Mouse (Mus musculus) natural killer cell, adult 2 months (primary cell): ENCODE data around the gene Pxdc1.

Source experiments
- DNase-seq, 2 experiments: peaks; one replicate each; pipeline ENCODE4 v3.0.0; 2022; ENCODE audit warnings: low spot score in 2 of 2

Gene Pxdc1

GRCm38 (mm10) chr13:34651474-34651991 lies 1.8 kb downstream of the Pxdc1 start:
- DNase-seq: no peak

GRCm38 (mm10) chr13:34650953-34651352 lies 2.3 kb downstream of the Pxdc1 start:
- DNase-seq: no peak

GRCm38 (mm10) chr13:34650371-34650770 lies 2.9 kb downstream of the Pxdc1 start:
- no peak for DNase-seq

- DNase-seq: no peak
Observed at GRCm38 (mm10) chr13:34647751-34648150, 5.5 kb downstream of the Pxdc1 start.

DNA sequence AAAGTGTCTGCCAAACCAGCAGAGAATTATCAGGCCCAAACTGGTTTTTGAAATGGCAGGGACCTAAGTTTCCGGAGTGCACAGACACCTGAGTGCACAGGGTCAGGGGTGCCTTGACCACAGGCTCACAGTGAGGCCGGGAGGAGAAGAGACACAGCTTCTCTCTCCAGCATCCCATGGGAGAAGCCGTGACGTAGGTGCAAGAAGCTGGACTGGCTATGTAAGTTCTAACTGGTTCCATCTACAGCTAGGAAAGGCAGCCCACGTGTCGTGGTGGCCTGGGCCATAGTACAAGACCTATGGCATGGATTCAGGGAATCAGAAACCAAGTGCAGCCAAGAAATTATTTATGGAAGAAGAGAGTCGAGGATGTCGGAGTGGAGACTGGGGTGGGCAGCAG lies 6.1 kb downstream of the Pxdc1 start:
- no peak for DNase-seq

DNA sequence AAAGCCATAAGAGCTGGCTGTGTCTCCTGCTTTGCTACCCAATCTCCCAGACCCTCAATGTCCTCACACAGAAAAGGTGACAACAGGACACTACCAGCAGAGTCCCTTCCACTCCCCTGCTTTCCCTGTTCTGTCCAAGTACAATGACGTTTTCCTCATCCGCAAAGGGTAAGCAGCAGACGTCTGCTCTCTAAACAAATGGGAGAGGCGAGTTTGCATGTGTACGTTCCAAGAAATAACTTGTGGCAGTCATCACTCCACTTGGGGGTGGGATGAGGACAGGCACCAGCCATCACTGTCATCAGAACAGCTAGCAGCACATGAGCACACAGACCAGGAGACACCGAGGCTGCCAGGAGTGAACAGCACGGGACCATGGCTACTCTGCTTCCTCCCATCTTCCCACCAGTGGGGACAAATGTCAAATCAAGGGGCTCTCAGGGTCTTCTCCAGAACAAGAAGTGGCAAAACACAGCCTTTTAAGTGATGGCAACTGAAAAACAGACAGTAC lies 7.0 kb downstream of the Pxdc1 start:
- DNase-seq: no peak

- DNase-seq: no peak
Observed at GRCm38 (mm10) chr13:34645519-34645918, 7.8 kb downstream of the Pxdc1 start.

DNA sequence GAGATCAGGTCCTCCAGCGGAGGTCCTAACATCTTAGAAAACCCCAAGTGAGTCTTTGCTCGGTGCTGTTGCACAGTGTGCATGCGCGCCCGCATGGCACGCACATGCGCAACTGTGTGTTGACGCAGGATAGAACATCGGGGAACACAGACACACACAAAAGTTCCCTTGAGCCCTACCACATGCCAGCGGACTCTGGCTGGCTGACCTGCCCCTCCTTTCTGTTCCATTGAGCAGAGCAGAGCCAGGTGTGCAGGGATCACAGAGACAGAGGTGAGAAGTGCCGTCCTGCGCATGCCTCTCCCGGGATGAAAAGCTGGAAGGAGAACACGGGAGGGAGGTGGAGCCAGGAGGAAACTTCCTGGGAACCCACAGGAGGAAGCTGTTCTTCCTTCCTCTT lies 8.9 kb downstream of the Pxdc1 start:
- DNase-seq: no peak

DNA sequence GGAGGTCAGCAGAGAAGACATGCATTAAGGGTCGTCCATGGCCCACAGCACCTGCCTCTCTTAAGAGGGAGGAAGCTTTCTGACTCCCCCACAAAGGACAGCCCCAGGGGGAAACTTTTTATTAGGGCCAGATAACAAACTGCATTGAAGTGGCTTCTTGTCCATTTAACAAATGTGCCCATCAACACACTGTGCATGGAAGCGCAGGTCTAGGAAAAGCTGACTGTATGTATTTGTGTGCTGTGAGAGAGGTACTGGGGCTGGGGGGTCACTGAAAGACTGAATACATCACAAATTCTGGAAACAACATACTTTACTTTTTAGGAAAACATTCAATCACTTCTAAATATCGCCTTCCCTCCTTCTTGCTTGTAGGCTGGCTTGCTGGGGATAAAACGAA lies 9.4 kb downstream of the Pxdc1 start:
- no peak for DNase-seq

- peak; percentile 29 to 65 for DNase-seq
Observed at GRCm38 (mm10) chr13:34642941-34643875, 10.1 kb downstream of the Pxdc1 start.

GRCm38 (mm10) chr13:34641066-34641465 lies 12.2 kb downstream of the Pxdc1 start:
- no peak for DNase-seq

DNA sequence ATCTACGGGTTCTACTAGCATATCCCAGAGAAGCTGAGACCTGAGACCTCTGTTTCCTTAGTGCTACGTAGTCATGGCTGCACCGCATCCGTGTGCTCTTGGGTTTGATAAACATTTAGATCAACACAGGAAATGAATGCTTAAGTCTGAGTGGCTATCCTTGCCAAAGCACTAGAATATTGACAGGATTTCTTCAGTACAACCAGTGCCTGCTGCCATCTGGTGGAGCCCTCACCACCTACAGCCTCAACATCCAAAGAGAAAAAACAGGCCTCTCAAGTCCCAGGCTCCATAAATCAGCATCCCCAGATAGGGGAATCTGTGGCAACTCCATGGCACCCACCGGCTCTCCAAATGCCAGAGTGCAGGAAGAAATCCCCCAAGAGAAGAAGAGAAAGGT lies 17.3 kb downstream of the Pxdc1 start:
- DNase-seq: no peak

GRCm38 (mm10) chr13:34630319-34630718 lies 23.0 kb downstream of the Pxdc1 start:
- no peak for DNase-seq

- no peak for DNase-seq
Observed at GRCm38 (mm10) chr13:34629741-34630140, 23.5 kb downstream of the Pxdc1 start.

DNA sequence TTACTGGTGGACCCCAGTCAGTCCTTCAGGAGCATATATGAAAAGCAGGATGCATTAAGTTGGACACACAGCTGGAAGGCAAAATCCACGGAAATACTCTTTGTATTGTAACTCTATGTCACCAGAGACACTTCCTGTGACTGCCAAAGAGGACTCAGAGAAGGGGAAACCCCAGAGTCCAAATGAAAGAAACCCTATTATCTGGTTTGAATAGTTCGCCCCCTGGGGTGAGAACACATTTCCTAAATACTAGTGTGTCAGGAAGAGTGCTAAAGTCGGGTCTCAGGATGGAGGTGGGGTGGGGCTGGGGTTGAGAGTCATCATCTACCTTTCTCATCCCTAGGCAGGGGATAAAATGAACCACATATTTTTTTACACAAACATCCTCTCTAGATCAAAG lies 25.8 kb downstream of the Pxdc1 start:
- no peak for DNase-seq

DNA sequence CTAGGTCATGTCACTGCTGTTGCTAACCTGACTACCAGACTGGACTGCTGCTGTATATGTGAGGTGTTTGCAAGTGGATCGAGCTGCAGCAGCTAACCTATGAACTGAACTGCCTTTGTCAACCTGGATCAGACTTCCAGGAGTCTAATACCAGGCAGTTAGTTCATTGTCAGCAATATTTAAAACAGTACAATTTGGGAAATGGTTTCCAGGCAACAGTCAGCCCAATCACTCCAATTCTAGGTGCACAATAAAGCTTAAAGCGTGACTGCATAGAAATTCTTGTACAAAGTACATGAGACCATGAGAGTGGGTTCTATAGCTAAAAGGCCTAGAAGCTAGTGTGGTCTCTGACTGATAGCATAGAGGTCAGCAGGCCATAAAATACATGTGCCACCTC lies 28.9 kb downstream of the Pxdc1 start:
- DNase-seq: no peak

DNA sequence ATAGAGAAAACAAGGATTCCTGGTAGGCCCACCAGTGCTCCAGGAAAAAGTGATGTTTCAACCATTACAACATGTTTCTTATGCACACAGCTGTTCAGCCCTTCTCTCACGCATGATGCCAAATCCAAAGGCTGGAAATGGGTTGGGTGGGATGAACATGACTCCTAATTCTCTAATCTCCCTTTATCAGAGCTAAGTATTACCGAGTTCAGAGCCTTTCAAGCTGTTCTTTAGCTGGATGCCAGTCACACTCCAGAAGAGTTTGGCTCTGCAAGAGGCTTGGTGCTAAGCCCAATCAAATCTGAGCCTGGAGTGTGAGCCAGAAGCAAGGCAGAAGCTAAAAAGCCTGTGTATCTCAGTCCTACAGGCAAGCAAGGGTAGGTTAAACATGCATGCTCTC lies 40.9 kb downstream of the Pxdc1 start:
- DNase-seq: no peak

- no peak for DNase-seq
Observed at GRCm38 (mm10) chr13:34609711-34610110, 43.6 kb downstream of the Pxdc1 start.

DNA sequence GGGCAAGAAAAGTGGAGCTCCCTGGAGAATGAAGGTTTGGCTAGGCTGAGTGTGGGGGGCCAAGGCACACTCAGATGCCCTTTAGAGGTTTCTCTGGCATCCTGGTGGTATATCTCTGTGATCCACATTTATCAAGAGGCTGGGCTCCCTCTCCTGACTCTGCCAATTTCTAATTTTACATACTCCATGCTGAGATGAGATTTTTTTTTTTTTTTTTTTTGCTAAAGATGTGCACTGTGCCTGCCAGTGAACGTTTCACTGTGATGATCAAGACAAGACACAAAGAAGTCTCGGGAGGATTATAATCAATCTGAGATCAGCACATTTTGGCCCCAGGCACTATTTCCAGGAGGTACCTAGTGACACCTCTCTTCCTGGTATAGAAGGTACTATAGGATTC lies 46.2 kb downstream of the Pxdc1 start:
- no peak for DNase-seq

GRCm38 (mm10) chr13:34605884-34606283 lies 47.4 kb downstream of the Pxdc1 start:
- no peak for DNase-seq

GRCm38 (mm10) chr13:34605206-34605605 lies 48.1 kb downstream of the Pxdc1 start:
- no peak for DNase-seq

DNA sequence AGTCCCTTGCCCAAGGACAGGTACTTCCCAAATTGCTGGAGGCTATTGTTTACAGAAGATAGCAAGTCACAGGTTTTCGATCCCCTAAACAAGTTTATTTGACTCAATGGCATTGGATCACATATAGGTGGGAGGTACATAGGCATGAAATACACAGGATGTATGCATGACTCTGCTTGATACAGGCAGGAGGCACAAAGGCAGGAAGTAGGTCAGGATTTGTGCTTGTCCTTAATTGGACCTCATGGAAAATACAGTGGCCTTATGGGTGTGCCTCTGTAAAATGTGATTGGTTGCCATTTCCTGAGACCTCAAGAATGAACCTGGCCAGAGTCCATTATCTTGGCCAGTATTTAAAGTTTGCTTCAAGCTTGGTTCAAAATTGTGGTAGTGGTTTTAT lies 48.9 kb downstream of the Pxdc1 start:
- DNase-seq: no peak

DNA sequence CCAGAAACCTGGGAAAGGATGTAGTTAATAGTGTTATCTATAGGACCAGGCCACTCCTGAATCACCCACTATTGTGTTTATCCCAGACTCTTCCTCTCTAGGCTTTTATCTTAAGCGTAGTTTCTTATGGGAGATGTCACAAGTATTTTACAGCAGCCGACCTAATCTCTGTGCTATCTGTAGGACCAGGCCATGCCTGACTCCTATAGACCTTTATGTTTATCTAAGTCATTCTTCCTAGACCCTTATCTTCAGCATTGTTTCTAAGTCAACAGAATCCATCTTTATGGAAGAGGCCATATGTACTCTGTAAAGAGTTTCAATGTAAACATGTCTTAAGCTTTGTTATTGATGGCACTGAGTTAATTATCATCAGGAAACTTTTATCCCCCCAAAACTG lies 50.5 kb downstream of the Pxdc1 start:
- DNase-seq: no peak
